Mouse (Mus musculus) ovary, postnatal 14 days (tissue): ENCODE measurements around the gene Krtap28-13.

Experiments used
- DNase-seq: peaks from one replicate; pipeline ENCODE4 v3.0.0; 2022; ENCODE audit warnings: low spot score

The Krtap28-13 gene

DNA sequence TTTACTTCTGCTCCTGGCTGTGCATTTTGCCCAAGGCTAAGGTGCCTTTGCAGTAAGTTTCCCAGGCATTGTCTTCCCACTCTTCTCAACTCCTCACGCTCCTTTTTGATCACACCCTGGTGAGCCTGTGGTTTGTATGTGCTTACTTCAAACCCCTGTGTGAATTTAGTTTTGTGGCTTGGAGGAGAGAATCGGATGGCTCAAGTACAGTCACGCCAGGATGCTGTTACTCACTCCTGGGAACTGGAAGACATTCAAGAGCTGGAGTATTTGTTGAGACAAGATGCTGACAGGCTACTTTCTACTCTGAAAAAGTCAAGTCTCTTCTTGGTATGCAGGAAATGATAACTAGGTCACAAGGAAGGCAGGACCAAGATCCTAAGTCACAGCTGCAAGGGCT is 30.5 kb downstream of the Krtap28-13 start:
- no peak for DNase-seq

GRCm38 (mm10) chr1:83096935-83097334 is 36.2 kb downstream of the Krtap28-13 start:
- DNase-seq: no peak

DNA sequence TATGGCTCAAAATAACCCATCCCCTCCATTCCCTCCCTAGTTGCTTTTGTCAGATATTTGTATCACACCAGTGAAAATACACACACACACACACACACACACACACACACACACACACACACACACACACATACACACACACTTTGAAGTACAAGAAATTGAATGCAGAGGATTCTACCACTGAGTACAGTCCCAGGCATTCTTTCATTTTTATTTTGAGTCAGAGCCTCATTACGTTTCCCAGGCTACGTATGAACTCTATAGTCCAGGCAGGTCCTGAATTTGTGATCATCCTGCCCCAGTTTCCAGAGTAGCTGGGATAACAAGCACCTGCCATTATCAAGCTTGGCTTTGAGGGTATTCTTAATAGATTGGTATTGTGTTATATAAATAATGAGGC is 38.4 kb downstream of the Krtap28-13 start:
- DNase-seq: no peak

DNA sequence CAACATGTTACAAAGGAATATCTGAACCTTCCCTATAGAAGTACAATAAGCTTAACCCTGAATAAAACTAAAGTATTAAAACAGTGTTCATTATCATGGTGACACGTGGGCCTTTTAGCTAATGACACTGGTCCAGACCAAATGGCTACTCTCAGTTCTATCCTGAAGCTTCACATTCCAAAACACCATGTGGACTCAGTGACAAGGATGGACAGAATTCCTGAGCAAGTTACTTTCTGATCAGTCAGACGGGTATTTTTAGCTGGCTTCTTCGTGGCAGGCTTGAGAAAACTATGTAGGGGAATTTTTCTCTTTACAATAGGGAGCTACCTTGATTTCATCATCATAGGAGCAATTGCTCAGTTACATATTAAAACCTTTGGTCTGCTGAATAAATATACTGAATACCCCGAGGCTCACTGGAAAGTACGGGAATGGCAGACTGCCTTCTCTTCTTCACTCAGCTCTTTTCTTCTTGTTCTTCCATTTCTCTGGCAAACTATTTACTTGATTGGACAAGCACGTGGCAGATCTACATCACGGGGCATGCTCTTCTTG is 38.9 kb downstream of the Krtap28-13 start:
- DNase-seq: no peak

- no peak for DNase-seq
These were observed 41.2 kb downstream of the Krtap28-13 start for GRCm38 (mm10) chr1:83101891-83102290.

GRCm38 (mm10) chr1:83105464-83105863 is 44.7 kb downstream of the Krtap28-13 start:
- no peak for DNase-seq

DNA sequence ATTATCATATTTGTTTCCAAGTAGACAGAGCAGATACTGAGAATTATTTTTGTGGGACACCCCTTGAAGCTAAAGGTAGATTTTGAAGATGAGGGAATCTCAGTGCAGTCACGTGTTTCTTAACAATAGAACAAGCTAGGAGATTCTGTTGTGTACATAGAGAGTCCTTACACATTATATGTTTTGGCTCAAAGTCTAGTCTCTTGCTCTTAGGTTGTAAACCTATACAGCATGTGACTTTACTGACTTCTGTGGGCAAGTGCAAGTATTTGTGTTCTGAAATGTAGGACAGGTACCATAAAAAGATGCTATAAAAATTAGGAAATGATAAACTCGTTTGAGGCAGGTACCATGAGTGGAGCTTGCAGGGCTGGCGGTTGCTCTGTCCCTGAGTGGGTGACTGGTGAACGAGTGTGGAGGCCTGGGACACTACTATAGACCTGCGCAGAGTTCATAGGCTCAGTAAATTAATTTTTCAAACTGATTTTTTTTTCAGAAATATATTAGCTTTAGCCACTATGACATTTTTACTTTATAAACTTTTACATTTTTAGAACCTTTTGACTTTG is 46.8 kb downstream of the Krtap28-13 start:
- no peak for DNase-seq

GRCm38 (mm10) chr1:83110992-83111391 is 50.3 kb downstream of the Krtap28-13 start:
- DNase-seq: no peak
